Mouse (Mus musculus): ENCODE results near the gene Zfand2a.

DNA sequence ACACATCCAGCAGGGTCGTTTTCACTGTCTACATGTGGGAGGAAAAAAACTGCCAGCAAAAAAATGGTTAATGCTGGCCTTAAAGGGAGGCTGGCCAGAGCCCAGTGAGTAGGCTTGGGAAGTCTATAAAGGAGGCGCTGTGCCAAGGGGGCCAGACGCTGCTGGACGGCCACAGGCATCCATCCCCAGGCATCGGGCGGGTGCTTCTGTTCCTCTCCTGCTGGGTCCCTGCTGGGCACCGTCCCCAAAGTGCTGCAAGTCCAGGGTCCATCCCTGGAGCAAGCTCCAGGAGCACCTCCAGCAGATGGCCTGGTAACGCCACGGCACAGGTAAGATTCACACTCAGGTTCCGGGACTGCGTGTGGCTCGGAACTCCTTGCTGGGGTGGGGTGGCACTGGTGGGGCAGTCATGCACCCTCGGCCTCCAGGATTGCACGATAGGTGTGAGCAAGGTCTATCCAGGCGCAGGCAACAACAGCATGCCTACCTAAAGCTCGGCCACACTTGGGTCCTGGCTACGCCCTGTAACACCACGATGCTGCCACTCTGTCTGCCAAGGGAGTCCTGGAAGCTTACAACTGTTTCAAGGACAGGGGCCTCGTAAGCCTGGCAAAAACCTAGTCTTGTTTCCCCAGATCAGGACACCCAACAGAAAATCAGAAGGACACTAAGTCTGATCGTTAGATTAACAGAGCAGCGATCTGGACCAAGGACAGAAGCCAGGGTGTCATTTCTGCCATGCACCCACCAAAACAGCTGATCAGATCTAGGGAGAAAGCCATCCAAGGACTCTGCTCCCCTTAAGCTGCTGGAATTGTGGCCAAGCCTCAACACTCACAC lies 61.1 kb downstream of the Zfand2a start, which contains the start of gene Gper1:
- TF ChIP-seq CTCF (IDR thresholded peaks at IDR 0.05; ENCODE audit: borderline replicate concordance, extremely low read depth, insufficient read depth, insufficient read length) (no peak), POLR2A (IDR thresholded peaks at IDR 0.05; ENCODE audit: borderline replicate concordance, extremely low read depth, insufficient read depth, insufficient read length, poor library complexity, severe bottlenecking) (no peak)
